Mouse (Mus musculus): ENCODE results near the gene Stoml3. TPM values are rescaled to one million over a fixed set of nuclear protein-coding genes. Genes with fewer than 3 reads are reported as not detected.

Gene Stoml3
- polyA plus RNA-seq, 1 experiment from 2014 or later = not detected

- Histone ChIP-seq H3K9ac (peak within 1 kb of the TSS; percentile 91), H3K27me3 (no peaks in the 10 kb centered on the region), H3K4me1 (replicated peaks) (peaks cover 46% of the 10 kb centered on the region), H3K4me3 (peak within 1 kb of the TSS; percentile 82), H3K4me2 (peak within 1 kb of the TSS; percentile 88), H3K9me3 (no peaks in the 10 kb centered on the region), H3K36me3 (peaks cover 27% of the 10 kb centered on the region), H3K27ac (peak within 1 kb of the TSS; percentile 94)
- peak; percentile 98 for ATAC-seq (ENCODE audit: low FRiP score)
- under 1% methylated on average over 52 of the region's 52 CpGs for WGBS
Measured at GRCm38 (mm10) chr3:53463046-53463764, 25.2 kb upstream of the Stoml3 start, which contains the start of the genes Nhlrc3 and Proser1. Gene Nhlrc3 (minus strand): TSS chr3:53463332. Gene Proser1 (plus strand): TSS chr3:53463666.

GRCm38 (mm10) chr3:53463765-53464114 is 24.7 kb upstream of the Stoml3 start:
- H3K4me1 ChIP-seq (replicated peaks) = peaks cover 47% of the 10 kb centered on the region
- peak; percentile 76 for ATAC-seq (ENCODE audit: low FRiP score)
- under 1% methylated on average over 35 of the region's 35 CpGs for WGBS

GRCm38 (mm10) chr3:53464146-53464698 is 24.2 kb upstream of the Stoml3 start:
- ATAC-seq (ENCODE audit: low FRiP score) = no peak
- Histone ChIP-seq H3K9me3 (no peaks in the 10 kb centered on the region), H3K4me1 (replicated peaks) (peaks cover 52% of the 10 kb centered on the region), H3K9ac (peak overlapping the region; percentile 91), H3K27ac (peak overlapping the region; percentile 94), H3K4me2 (peak overlapping the region; percentile 88), H3K4me3 (peak overlapping the region; percentile 82), H3K36me3 (peaks cover 19% of the 10 kb centered on the region), H3K27me3 (no peaks in the 10 kb centered on the region)
- under 1% methylated on average over 20 of the region's 20 CpGs for WGBS

More at GRCm38 (mm10) chr3:53463765-53464114, 24.7 kb upstream of the Stoml3 start:
- H3K27me3 ChIP-seq = no peaks in the 10 kb centered on the region
- H3K4me2 ChIP-seq = peak overlapping the region; percentile 88
- H3K4me3 ChIP-seq = peak overlapping the region; percentile 82
- H3K9me3 ChIP-seq = no peaks in the 10 kb centered on the region
- peak overlapping the region; percentile 94 for H3K27ac ChIP-seq
- H3K36me3 ChIP-seq = peaks cover 21% of the 10 kb centered on the region
- peak overlapping the region; percentile 91 for H3K9ac ChIP-seq

GRCm38 (mm10) chr3:53465330-53465729 is 23.1 kb upstream of the Stoml3 start:
- H3K36me3 ChIP-seq = peaks cover 17% of the 10 kb centered on the region
- no peak overlapping the region for H3K27ac ChIP-seq
- H3K4me1 ChIP-seq (replicated peaks) = peaks cover 53% of the 10 kb centered on the region
- H3K9me3 ChIP-seq = no peaks in the 10 kb centered on the region
- H3K27me3 ChIP-seq = no peaks in the 10 kb centered on the region
- peak overlapping the region; percentile 82 for H3K4me3 ChIP-seq
- ATAC-seq (ENCODE audit: low FRiP score) = no peak
- H3K9ac ChIP-seq = peak overlapping the region; percentile 30
- 59% methylated on average over 6 of the region's 6 CpGs for WGBS
- H3K4me2 ChIP-seq = peak overlapping the region; percentile 88

GRCm38 (mm10) chr3:53466481-53466880 is 22.0 kb upstream of the Stoml3 start:
- no peaks in the 10 kb centered on the region for H3K9me3 ChIP-seq
- peak overlapping the region; percentile 82 for H3K4me3 ChIP-seq
- no peaks in the 10 kb centered on the region for H3K27me3 ChIP-seq
- WGBS = 51% methylated on average over 9 of the region's 9 CpGs
- H3K4me2 ChIP-seq = peak overlapping the region; percentile 88
- H3K36me3 ChIP-seq = peaks cover 19% of the 10 kb centered on the region
- ATAC-seq (ENCODE audit: low FRiP score) = no peak
- peaks cover 53% of the 10 kb centered on the region for H3K4me1 ChIP-seq (replicated peaks)
- no peak overlapping the region; the same call in 1 of the 2 replicates for H3K27ac ChIP-seq
- peak overlapping the region; percentile 30 for H3K9ac ChIP-seq

GRCm38 (mm10) chr3:53467356-53467755 is 21.1 kb upstream of the Stoml3 start:
- Histone ChIP-seq H3K27me3 (no peaks in the 10 kb centered on the region), H3K4me2 (peak overlapping the region; percentile 13; the same call in 1 of the 2 replicates), H3K4me3 (no peak overlapping the region), H3K9ac (no peak overlapping the region), H3K36me3 (peaks cover 27% of the 10 kb centered on the region), H3K9me3 (no peaks in the 10 kb centered on the region), H3K4me1 (replicated peaks) (peaks cover 48% of the 10 kb centered on the region), H3K27ac (no peak overlapping the region)
- no peak for ATAC-seq (ENCODE audit: low FRiP score)
- 79% methylated on average over 5 of the region's 5 CpGs for WGBS

GRCm38 (mm10) chr3:53469650-53470049 is 18.8 kb upstream of the Stoml3 start:
- Histone ChIP-seq H3K27me3 (no peaks in the 10 kb centered on the region), H3K4me2 (no peak overlapping the region), H3K9ac (no peak overlapping the region), H3K9me3 (no peaks in the 10 kb centered on the region), H3K4me1 (replicated peaks) (peaks cover 39% of the 10 kb centered on the region), H3K4me3 (no peak overlapping the region), H3K27ac (no peak overlapping the region), H3K36me3 (peaks cover 50% of the 10 kb centered on the region)
- ATAC-seq (ENCODE audit: low FRiP score) = no peak
- WGBS = 98% methylated on average over 5 of the region's 5 CpGs

- Histone ChIP-seq H3K9me3 (no peaks in the 10 kb centered on the region), H3K9ac (no peak overlapping the region), H3K4me2 (no peak overlapping the region), H3K4me1 (replicated peaks) (peaks cover 16% of the 10 kb centered on the region), H3K27ac (no peak overlapping the region), H3K4me3 (no peak overlapping the region), H3K36me3 (peaks cover 68% of the 10 kb centered on the region), H3K27me3 (no peaks in the 10 kb centered on the region)
- ATAC-seq (ENCODE audit: low FRiP score) = no peak
- WGBS = 95% methylated on average over 5 of the region's 5 CpGs
Measured at GRCm38 (mm10) chr3:53472061-53472460, 16.4 kb upstream of the Stoml3 start.

- no peaks in the 10 kb centered on the region for H3K9me3 ChIP-seq
- no peak overlapping the region for H3K9ac ChIP-seq
- no peak overlapping the region for H3K27ac ChIP-seq
- no peaks in the 10 kb centered on the region for H3K27me3 ChIP-seq
- H3K36me3 ChIP-seq = peaks cover 90% of the 10 kb centered on the region
- H3K4me1 ChIP-seq (replicated peaks) = peaks cover 1% of the 10 kb centered on the region; the same call in 1 of the 2 replicates
- no peak for ATAC-seq (ENCODE audit: low FRiP score)
- WGBS = 79% methylated on average over 4 of the region's 4 CpGs
- H3K4me2 ChIP-seq = no peak overlapping the region
- H3K4me3 ChIP-seq = no peak overlapping the region
Measured at GRCm38 (mm10) chr3:53474179-53474578, 14.3 kb upstream of the Stoml3 start.

- Histone ChIP-seq H3K27me3 (no peaks in the 10 kb centered on the region), H3K4me2 (no peak overlapping the region), H3K27ac (no peak overlapping the region), H3K36me3 (peaks cover 91% of the 10 kb centered on the region), H3K9ac (no peak overlapping the region), H3K9me3 (no peaks in the 10 kb centered on the region), H3K4me3 (no peak overlapping the region), H3K4me1 (replicated peaks) (no peaks in the 10 kb centered on the region)
- ATAC-seq (ENCODE audit: low FRiP score) = no peak
- 70% methylated on average over 6 of the region's 6 CpGs for WGBS
Measured at GRCm38 (mm10) chr3:53475889-53476288, 12.6 kb upstream of the Stoml3 start.

- Histone ChIP-seq H3K4me2 (no peak overlapping the region), H3K9me3 (no peaks in the 10 kb centered on the region), H3K27ac (no peak overlapping the region), H3K36me3 (peaks cover 90% of the 10 kb centered on the region), H3K4me1 (replicated peaks) (no peaks in the 10 kb centered on the region), H3K27me3 (no peaks in the 10 kb centered on the region), H3K4me3 (no peak overlapping the region), H3K9ac (no peak overlapping the region)
- no peak for ATAC-seq (ENCODE audit: low FRiP score)
- 90% methylated on average over 17 of the region's 17 CpGs for WGBS
Measured at GRCm38 (mm10) chr3:53477468-53477867, 11.0 kb upstream of the Stoml3 start.

- Histone ChIP-seq H3K4me2 (no peak overlapping the region), H3K27me3 (no peaks in the 10 kb centered on the region), H3K9ac (no peak overlapping the region), H3K4me3 (no peak overlapping the region), H3K9me3 (no peaks in the 10 kb centered on the region), H3K4me1 (replicated peaks) (no peaks in the 10 kb centered on the region), H3K27ac (no peak overlapping the region), H3K36me3 (peaks cover 84% of the 10 kb centered on the region)
- WGBS = 96% methylated on average over 30 of the region's 30 CpGs
- ATAC-seq (ENCODE audit: low FRiP score) = 0 out of 2 replicates have a peak, but pooled peaks have one; percentile 18
Measured at GRCm38 (mm10) chr3:53478419-53479046, 9.9 kb upstream of the Stoml3 start.
